Mouse (Mus musculus) stomach, embryonic 15.5 days (tissue): ENCODE data around the gene Mis18a. TPM values are rescaled to one million over a fixed set of nuclear protein-coding genes. Genes with fewer than 3 reads are reported as not detected.

Source experiments
- ATAC-seq: fragments of 200-750 bp; cut with Nextera tagmentation; 2 replicates; pipeline ENCODE4 v1.8.0; 2017; ENCODE audit warnings: low read depth, moderate number of reproducible peaks, moderate TSS enrichment; ENCODE audit not compliant: insufficient read depth, low FRiP score
- H3K27ac ChIP-seq: fragments of 300-500 bp; sonication (generic); 2 replicates; pipeline ENCODE4 v1.5.1; 2015; ENCODE audit warnings: mild to moderate bottlenecking, inconsistent platforms
- H3K27me3 ChIP-seq: fragments of 300-500 bp; sonication (generic); replicated peaks from 2 replicates; pipeline ENCODE4 v1.6.1; 2015; ENCODE audit warnings: inconsistent platforms
- H3K36me3 ChIP-seq: fragments of 300-500 bp; sonication (generic); 2 replicates; pipeline ENCODE4 v1.6.1; 2015; ENCODE audit warnings: inconsistent platforms
- H3K4me1 ChIP-seq: fragments of 300-500 bp; sonication (generic); 2 replicates; pipeline ENCODE4 v1.6.1; 2015; ENCODE audit warnings: inconsistent platforms
- H3K4me2 ChIP-seq: fragments of 300-500 bp; sonication (generic); 2 replicates; pipeline ENCODE4 v1.6.1; 2015; ENCODE audit warnings: mild to moderate bottlenecking, inconsistent platforms
- H3K4me3 ChIP-seq: fragments of 300-500 bp; sonication (generic); replicated peaks from 2 replicates; pipeline ENCODE4 v1.5.1; 2015; ENCODE audit warnings: inconsistent platforms
- H3K9ac ChIP-seq: fragments of 300-500 bp; sonication (generic); 2 replicates; pipeline ENCODE4 v1.6.1; 2015; ENCODE audit warnings: inconsistent platforms
- H3K9me3 ChIP-seq: fragments of 300-500 bp; sonication (generic); 2 replicates; pipeline ENCODE4 v1.6.1; 2016; ENCODE audit warnings: inconsistent platforms
- WGBS: fragments of 180-500 bp; shearing (Covaris S2); methylation state at CpG from one replicate; pipeline ENCODE4 v1.1.7; 2015; 5-methylcytosine and 5-hydroxymethylcytosine counted together
- polyA plus RNA-seq: library from polyadenylated mRNA; unstranded; fragments of >200 nt; fragmentation: Nextera tagmentation; extraction: Ambion mirVana; gene quantifications from 2 replicates; pipeline ENCODE4 v1.2.1, GENCODE M21; 2015

The Mis18a gene
- polyA plus RNA-seq, 1 experiment from 2014 or later: 56.6 TPM

- no peaks in the 10 kb centered on the region for H3K9me3 ChIP-seq
- H3K36me3 ChIP-seq: no peaks in the 10 kb centered on the region
- no peak within 1 kb of the TSS for H3K27ac ChIP-seq
- peak; percentile 62; the same call in 1 of the 2 replicates for ATAC-seq
- H3K27me3 ChIP-seq: no peaks in the 10 kb centered on the region
- H3K4me2 ChIP-seq: no peak within 1 kb of the TSS
- H3K4me3 ChIP-seq: no peak within 1 kb of the TSS
- WGBS: 70% methylated on average over 26 of the region's 26 CpGs
- H3K9ac ChIP-seq: no peak within 1 kb of the TSS
- no peaks in the 10 kb centered on the region for H3K4me1 ChIP-seq
These were observed 11.1 kb upstream of the Mis18a start, which contains the start of gene Mrap for GRCm38 (mm10) chr16:90738092-90738956. Gene Mrap, plus strand, starts transcription at chr16:90738207.

GRCm38 (mm10) chr16:90736672-90737270, 9.6 kb upstream of the Mis18a start:
- Histone ChIP-seq H3K9ac (no peak overlapping the region), H3K27ac (no peak overlapping the region), H3K4me3 (no peak overlapping the region), H3K4me2 (no peak overlapping the region), H3K9me3 (no peaks in the 10 kb centered on the region), H3K36me3 (no peaks in the 10 kb centered on the region), H3K27me3 (no peaks in the 10 kb centered on the region), H3K4me1 (no peaks in the 10 kb centered on the region)
- ATAC-seq: no peak
- WGBS: 52% methylated on average over 10 of the region's 10 CpGs

- no peaks in the 10 kb centered on the region for H3K27me3 ChIP-seq
- H3K9ac ChIP-seq: no peak overlapping the region
- H3K36me3 ChIP-seq: no peaks in the 10 kb centered on the region
- H3K9me3 ChIP-seq: no peaks in the 10 kb centered on the region
- H3K4me2 ChIP-seq: no peak overlapping the region
- ATAC-seq: no peak
- 65% methylated on average over 4 of the region's 4 CpGs for WGBS
- H3K27ac ChIP-seq: no peak overlapping the region
- H3K4me3 ChIP-seq: no peak overlapping the region
- no peaks in the 10 kb centered on the region for H3K4me1 ChIP-seq
These were observed 8.4 kb upstream of the Mis18a start for GRCm38 (mm10) chr16:90735611-90736010.

- Histone ChIP-seq H3K27me3 (no peaks in the 10 kb centered on the region), H3K9ac (peak overlapping the region; percentile 63), H3K4me1 (peaks cover 7% of the 10 kb centered on the region; the same call in 1 of the 2 replicates), H3K4me2 (peak overlapping the region; percentile 91), H3K9me3 (no peaks in the 10 kb centered on the region), H3K4me3 (peak overlapping the region; percentile 58), H3K27ac (no peak overlapping the region), H3K36me3 (no peaks in the 10 kb centered on the region)
- ATAC-seq: peak; percentile 44; the same call in 1 of the 2 replicates
- 6% methylated on average over 38 of the region's 38 CpGs for WGBS
These were observed 490 bp downstream of the Mis18a start for GRCm38 (mm10) chr16:90726600-90727227.

GRCm38 (mm10) chr16:90724051-90724450, 3.2 kb downstream of the Mis18a start:
- 97% methylated on average over 4 of the region's 4 CpGs for WGBS
- Histone ChIP-seq H3K4me3 (no peak overlapping the region), H3K27ac (no peak overlapping the region), H3K9me3 (no peaks in the 10 kb centered on the region), H3K9ac (no peak overlapping the region), H3K36me3 (peaks cover 12% of the 10 kb centered on the region), H3K4me1 (peaks cover 7% of the 10 kb centered on the region; the same call in 1 of the 2 replicates), H3K4me2 (no peak overlapping the region), H3K27me3 (no peaks in the 10 kb centered on the region)
- ATAC-seq: no peak

- H3K27ac ChIP-seq: no peak overlapping the region
- H3K4me3 ChIP-seq: no peak overlapping the region
- no peaks in the 10 kb centered on the region for H3K27me3 ChIP-seq
- no peak overlapping the region for H3K9ac ChIP-seq
- no peak for ATAC-seq
- 0 out of 2 replicates have a peak, but pooled peaks cover 7% of the 10 kb centered on the region for H3K4me1 ChIP-seq
- peak overlapping the region; percentile 32 for H3K4me2 ChIP-seq
- 51% methylated on average over 12 of the region's 12 CpGs for WGBS
- H3K9me3 ChIP-seq: no peaks in the 10 kb centered on the region
- no peaks in the 10 kb centered on the region for H3K36me3 ChIP-seq
These were observed 16.9 kb downstream of the Mis18a start for GRCm38 (mm10) chr16:90710313-90710712.

GRCm38 (mm10) chr16:90709711-90710289, 17.4 kb downstream of the Mis18a start:
- no peaks in the 10 kb centered on the region for H3K36me3 ChIP-seq
- H3K9me3 ChIP-seq: no peaks in the 10 kb centered on the region
- 0 out of 2 replicates have a peak, but pooled peaks cover 7% of the 10 kb centered on the region for H3K4me1 ChIP-seq
- no peak for ATAC-seq
- H3K27ac ChIP-seq: no peak overlapping the region
- 0 out of 2 replicates have a peak overlapping the region, but pooled peaks have one; percentile 1 for H3K4me3 ChIP-seq
- peak overlapping the region; percentile 32 for H3K4me2 ChIP-seq
- H3K27me3 ChIP-seq: no peaks in the 10 kb centered on the region
- WGBS: 36% methylated on average over 17 of the region's 17 CpGs
- H3K9ac ChIP-seq: no peak overlapping the region

- Histone ChIP-seq H3K4me3 (no peak overlapping the region), H3K27me3 (no peaks in the 10 kb centered on the region), H3K4me1 (0 out of 2 replicates have a peak, but pooled peaks cover 3% of the 10 kb centered on the region), H3K27ac (no peak overlapping the region), H3K9ac (no peak overlapping the region), H3K9me3 (peaks cover under 1% of the 10 kb centered on the region; the same call in 1 of the 2 replicates), H3K4me2 (no peak overlapping the region), H3K36me3 (no peaks in the 10 kb centered on the region)
- peak; percentile 24; the same call in 1 of the 2 replicates for ATAC-seq
- 9% methylated on average over 3 of the region's 3 CpGs for WGBS
These were observed 20.9 kb downstream of the Mis18a start for GRCm38 (mm10) chr16:90706279-90706678.

GRCm38 (mm10) chr16:90704161-90704825, 22.9 kb downstream of the Mis18a start:
- no peak overlapping the region for H3K4me2 ChIP-seq
- no peak for ATAC-seq
- 34% methylated on average over 13 of the region's 13 CpGs for WGBS

GRCm38 (mm10) chr16:90703646-90704045, 23.6 kb downstream of the Mis18a start:
- Histone ChIP-seq H3K27ac (no peak overlapping the region), H3K9me3 (peaks cover 4% of the 10 kb centered on the region; the same call in 1 of the 2 replicates), H3K4me1 (no peaks in the 10 kb centered on the region), H3K4me2 (no peak overlapping the region), H3K27me3 (no peaks in the 10 kb centered on the region), H3K4me3 (no peak overlapping the region), H3K9ac (no peak overlapping the region), H3K36me3 (no peaks in the 10 kb centered on the region)
- no peak for ATAC-seq
- WGBS: 2% methylated on average over 1 of the region's 1 CpGs

More at GRCm38 (mm10) chr16:90704161-90704825, 22.9 kb downstream of the Mis18a start:
- no peak overlapping the region for H3K4me3 ChIP-seq
- peaks cover 4% of the 10 kb centered on the region; the same call in 1 of the 2 replicates for H3K9me3 ChIP-seq
- H3K27me3 ChIP-seq: no peaks in the 10 kb centered on the region
- H3K27ac ChIP-seq: no peak overlapping the region
- H3K9ac ChIP-seq: no peak overlapping the region
- no peaks in the 10 kb centered on the region for H3K4me1 ChIP-seq
- no peaks in the 10 kb centered on the region for H3K36me3 ChIP-seq

GRCm38 (mm10) chr16:90701541-90701940, 25.7 kb downstream of the Mis18a start:
- Histone ChIP-seq H3K4me1 (no peaks in the 10 kb centered on the region), H3K27me3 (no peaks in the 10 kb centered on the region), H3K4me2 (no peak overlapping the region), H3K36me3 (no peaks in the 10 kb centered on the region), H3K27ac (no peak overlapping the region), H3K9me3 (peaks cover 4% of the 10 kb centered on the region; the same call in 1 of the 2 replicates), H3K9ac (no peak overlapping the region), H3K4me3 (no peak overlapping the region)
- WGBS: 93% methylated on average over 2 of the region's 2 CpGs
- ATAC-seq: no peak
